Mouse (Mus musculus) kidney, embryonic 16.5 days (tissue): ENCODE measurements at regions not wholly inside any gene's neighbourhood (a gene's known extent, or its start where the extent isn't known, plus 50 kb on each side); places are given as distances from the start of the nearest gene placed in this dataset.
A peak's percentile ranks its signal among the peaks of the same experiment; 100 is the strongest.
"Not testable (repeated sequence)": the region's sequence is repeated elsewhere in the genome, so short reads cannot be mapped to it uniquely, and the experiment has no call there.

Experiments
- ATAC-seq: fragments of 200-750 bp; cut with Nextera tagmentation; 2 replicates; pipeline ENCODE4 v1.8.0; 2017; ENCODE audit warnings: moderate TSS enrichment; ENCODE audit not compliant: low FRiP score, low TSS enrichment
- H3K27ac ChIP-seq: fragments of 300-500 bp; sonication (generic); 2 replicates; pipeline ENCODE4 v1.5.1; 2014; ENCODE audit warnings: low read length
- H3K27me3 ChIP-seq: fragments of 300-500 bp; sonication (generic); 2 replicates; pipeline ENCODE4 v1.6.1; 2014; ENCODE audit warnings: low read length, control low read depth, mixed read lengths; ENCODE audit not compliant: insufficient read depth
- H3K36me3 ChIP-seq: fragments of 300-500 bp; sonication (generic); 2 replicates; pipeline ENCODE4 v1.6.1; 2014; ENCODE audit warnings: low read length, control low read depth, mixed read lengths; ENCODE audit not compliant: insufficient read depth
- H3K4me1 ChIP-seq: fragments of 300-500 bp; sonication (generic); 2 replicates; pipeline ENCODE4 v1.6.1; 2014; ENCODE audit warnings: low read length, control low read depth, mixed read lengths; ENCODE audit not compliant: insufficient read depth
- H3K4me2 ChIP-seq: fragments of 300-500 bp; sonication (generic); replicated peaks from 2 replicates; pipeline ENCODE4 v1.6.1; 2014; ENCODE audit warnings: low read depth, low read length
- H3K4me3 ChIP-seq: fragments of 300-500 bp; sonication (generic); 2 replicates; pipeline ENCODE4 v1.5.1; 2014; ENCODE audit warnings: mild to moderate bottlenecking, low read length
- H3K9ac ChIP-seq: fragments of 300-500 bp; sonication (generic); replicated peaks from 2 replicates; pipeline ENCODE4 v1.6.1; 2014; ENCODE audit warnings: low read length
- H3K9me3 ChIP-seq: fragments of 300-500 bp; sonication (generic); 2 replicates; pipeline ENCODE4 v1.6.1; 2016; ENCODE audit warnings: low read length, control low read depth
- WGBS: fragments of 180-500 bp; shearing (Covaris S2); extraction: QIAGEN DNeasy Blood & Tissue Kit; methylation state at CpG from one replicate; pipeline ENCODE4 v1.1.7; 2014; 5-methylcytosine and 5-hydroxymethylcytosine counted together

DNA sequence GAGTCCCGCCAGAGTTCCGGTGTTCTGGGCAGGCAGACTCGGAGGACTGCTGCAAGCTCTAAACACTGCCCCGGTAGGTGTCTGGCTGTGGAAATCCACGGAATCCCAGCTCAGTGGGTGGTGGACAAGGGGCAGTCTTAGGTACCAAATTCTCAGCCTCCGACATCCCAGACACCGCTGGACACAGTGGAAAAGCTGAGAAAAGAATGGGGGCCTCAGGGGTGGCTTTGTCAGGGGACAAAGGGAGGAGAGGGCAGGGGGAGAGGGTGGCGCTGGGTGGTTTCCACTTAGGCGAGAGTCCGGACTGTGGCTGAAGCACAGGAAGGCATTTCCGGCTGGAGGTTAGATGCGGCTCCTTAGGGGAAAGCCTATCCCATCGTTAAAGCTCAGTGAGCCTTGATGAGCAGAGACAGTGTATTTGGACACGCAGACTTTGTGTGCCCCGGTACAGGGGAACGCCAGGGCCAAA lies 217.5 kb upstream of the Zpld1 start:
- no peaks in the 10 kb centered on the region for H3K27me3 ChIP-seq
- ATAC-seq, result peak; percentile 61; the same call in 1 of the 2 replicates
- WGBS, result 50% methylated on average over 16 of the region's 16 CpGs
- H3K27ac ChIP-seq, result no peak overlapping the region
- 0 out of 2 replicates have a peak overlapping the region, but pooled peaks have one; percentile 6 for H3K4me2 ChIP-seq
- no peak overlapping the region for H3K9ac ChIP-seq
- no peak overlapping the region for H3K4me3 ChIP-seq
- H3K4me1 ChIP-seq, result no peaks in the 10 kb centered on the region
- H3K9me3 ChIP-seq, result no peaks in the 10 kb centered on the region
- H3K36me3 ChIP-seq, result no peaks in the 10 kb centered on the region

DNA sequence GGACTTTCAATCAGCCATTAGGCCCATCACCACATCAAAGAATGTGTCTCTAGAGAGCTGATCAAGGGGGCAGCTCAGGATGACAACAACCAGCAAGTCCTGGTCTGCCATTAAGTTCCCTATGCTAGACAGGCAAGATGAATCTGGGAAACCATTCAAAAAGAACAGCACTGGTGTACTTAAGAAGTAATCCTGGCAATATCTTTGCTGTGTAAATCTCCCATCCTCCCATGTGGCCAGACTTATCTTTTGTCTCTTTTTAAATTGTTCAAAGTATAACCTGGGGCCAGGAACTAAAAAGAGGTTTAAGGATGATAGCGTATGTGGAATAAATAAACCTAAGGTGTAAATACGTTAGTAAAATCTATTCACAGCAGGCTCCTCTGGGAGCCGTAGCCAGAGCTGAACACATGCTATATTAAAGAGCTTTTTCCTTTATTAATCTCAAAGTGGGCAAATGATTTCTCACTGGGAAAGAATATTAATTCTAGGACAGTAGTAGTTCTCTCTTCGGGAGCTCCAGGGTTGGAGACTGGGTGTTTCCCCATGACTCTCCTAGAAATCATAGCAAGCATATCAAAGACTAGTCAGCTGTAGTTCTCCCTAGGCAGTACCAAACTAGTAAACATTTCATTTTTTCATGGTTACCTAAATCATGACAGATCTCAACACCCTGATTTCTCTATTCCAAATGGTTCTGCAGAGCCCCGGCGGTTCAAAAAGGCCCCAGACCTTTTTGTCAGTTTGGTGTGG lies 216.8 kb upstream of the Zpld1 start:
- WGBS, result 86% methylated on average over 6 of the region's 6 CpGs
- no peak overlapping the region for H3K4me3 ChIP-seq
- H3K36me3 ChIP-seq, result no peaks in the 10 kb centered on the region
- H3K9ac ChIP-seq, result no peak overlapping the region
- no peak overlapping the region for H3K4me2 ChIP-seq
- no peaks in the 10 kb centered on the region for H3K9me3 ChIP-seq
- H3K4me1 ChIP-seq, result no peaks in the 10 kb centered on the region
- ATAC-seq, result no peak
- H3K27ac ChIP-seq, result no peak overlapping the region
- H3K27me3 ChIP-seq, result no peaks in the 10 kb centered on the region

DNA sequence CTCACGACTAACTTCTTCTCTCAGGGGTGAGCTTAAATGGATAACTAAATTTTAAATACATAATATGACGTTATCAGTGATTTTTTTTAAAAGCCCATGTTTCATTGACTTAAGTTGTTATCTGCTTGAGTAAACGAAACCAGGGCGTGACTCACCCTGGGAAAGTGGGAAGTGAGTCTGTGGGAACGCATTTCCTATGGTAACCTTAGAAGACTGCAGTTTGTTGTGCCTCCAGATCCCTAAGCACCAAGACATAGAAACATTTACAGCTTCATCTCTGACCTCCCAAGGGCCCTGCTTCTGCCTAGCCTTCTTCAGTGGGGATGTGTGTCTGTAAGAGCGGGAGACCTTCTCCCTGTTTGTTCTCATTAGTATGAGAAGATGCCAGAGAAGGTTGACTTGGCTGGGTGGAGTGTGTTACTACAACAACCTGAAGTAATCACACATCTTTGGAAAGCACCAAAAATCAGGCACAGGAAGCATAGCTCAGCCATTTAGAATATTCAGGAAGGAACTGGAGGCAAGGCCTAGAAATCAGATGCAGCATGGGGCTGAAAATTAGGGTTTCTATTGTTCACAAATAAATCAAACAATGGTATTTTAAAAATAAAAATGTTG lies 207.1 kb upstream of the Zpld1 start:
- no peaks in the 10 kb centered on the region for H3K27me3 ChIP-seq
- no peak overlapping the region for H3K9ac ChIP-seq
- H3K4me3 ChIP-seq, result no peak overlapping the region
- 39% methylated on average over 6 of the region's 6 CpGs for WGBS
- H3K27ac ChIP-seq, result no peak overlapping the region
- no peak overlapping the region for H3K4me2 ChIP-seq
- ATAC-seq, result peak; percentile 59; the same call in 1 of the 2 replicates
- H3K9me3 ChIP-seq, result no peaks in the 10 kb centered on the region
- H3K4me1 ChIP-seq, result no peaks in the 10 kb centered on the region
- no peaks in the 10 kb centered on the region for H3K36me3 ChIP-seq

DNA sequence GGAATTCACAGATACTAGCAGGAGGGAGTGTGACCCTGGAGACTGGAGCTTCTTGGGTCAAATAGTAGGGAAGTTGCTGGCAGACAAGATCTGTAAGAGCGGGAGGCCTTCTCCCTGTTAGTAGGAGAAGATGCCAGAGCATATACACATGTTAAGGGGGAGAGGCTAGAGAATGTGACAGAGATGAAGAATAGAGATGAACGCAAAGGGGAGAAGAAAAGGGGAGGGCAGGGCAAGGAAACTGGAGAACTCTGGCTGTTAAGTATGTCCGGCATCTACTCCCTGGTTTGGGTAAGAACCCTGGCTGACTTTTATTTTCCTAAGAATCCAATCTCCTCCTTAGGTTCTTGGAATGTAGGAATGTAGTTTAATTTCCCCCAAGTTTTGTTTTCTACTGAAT lies 206.5 kb upstream of the Zpld1 start:
- no peaks in the 10 kb centered on the region for H3K27me3 ChIP-seq
- ATAC-seq, result peak; percentile 65; the same call in 1 of the 2 replicates
- H3K4me2 ChIP-seq, result no peak overlapping the region
- no peaks in the 10 kb centered on the region for H3K36me3 ChIP-seq
- no peak overlapping the region for H3K9ac ChIP-seq
- 46% methylated on average over 3 of the region's 3 CpGs for WGBS
- H3K27ac ChIP-seq, result no peak overlapping the region
- H3K4me3 ChIP-seq, result no peak overlapping the region
- no peaks in the 10 kb centered on the region for H3K9me3 ChIP-seq
- no peaks in the 10 kb centered on the region for H3K4me1 ChIP-seq

DNA sequence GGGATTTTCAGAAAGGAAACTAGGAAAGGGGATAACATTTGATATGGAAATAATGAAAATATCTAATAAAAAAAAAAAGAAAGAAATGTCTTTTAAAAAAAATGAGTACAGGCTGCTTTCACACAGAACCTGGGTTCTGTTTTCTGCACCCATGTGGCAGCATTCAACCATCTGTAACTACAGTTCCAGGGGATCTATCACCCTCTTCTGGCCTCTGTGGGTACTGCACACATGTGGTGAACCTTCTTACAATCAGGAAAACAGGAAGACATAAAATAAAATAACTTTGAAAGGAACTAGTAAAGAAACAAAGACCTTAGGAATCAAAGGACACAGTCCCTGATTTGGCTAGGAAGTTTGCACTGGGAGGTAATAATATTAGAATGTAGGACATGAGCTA lies 205.5 kb upstream of the Zpld1 start:
- Histone ChIP-seq H3K36me3 (no peaks in the 10 kb centered on the region), H3K27me3 (no peaks in the 10 kb centered on the region), H3K9me3 (no peaks in the 10 kb centered on the region), H3K9ac (no peak overlapping the region), H3K27ac (no peak overlapping the region), H3K4me2 (no peak overlapping the region), H3K4me3 (no peak overlapping the region), H3K4me1 (no peaks in the 10 kb centered on the region)
- ATAC-seq, result no peak

DNA sequence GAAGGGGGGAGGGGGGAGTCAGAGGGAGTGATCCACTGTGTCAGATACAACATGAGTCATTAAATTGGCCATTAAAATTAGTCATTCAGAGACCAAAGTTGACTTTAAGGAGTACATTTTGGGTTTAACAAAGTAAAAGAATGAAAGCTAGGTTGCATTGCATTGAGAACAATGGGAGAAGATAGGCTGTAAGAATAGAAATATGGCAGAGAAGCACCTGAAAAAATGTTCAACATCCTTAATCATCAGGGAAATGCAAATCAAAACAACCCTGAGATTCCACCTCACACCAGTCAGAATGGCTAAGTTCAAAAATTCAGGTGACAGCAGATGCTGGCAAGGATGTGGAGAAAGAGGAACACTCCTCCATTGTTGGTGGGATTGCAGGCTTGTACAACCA lies 202.0 kb upstream of the Zpld1 start:
- not testable (repeated sequence) for H3K4me3 ChIP-seq, H3K4me2 ChIP-seq, H3K27ac ChIP-seq, H3K4me1 ChIP-seq, H3K9ac ChIP-seq, H3K9me3 ChIP-seq, ATAC-seq, H3K27me3 ChIP-seq, H3K36me3 ChIP-seq

DNA sequence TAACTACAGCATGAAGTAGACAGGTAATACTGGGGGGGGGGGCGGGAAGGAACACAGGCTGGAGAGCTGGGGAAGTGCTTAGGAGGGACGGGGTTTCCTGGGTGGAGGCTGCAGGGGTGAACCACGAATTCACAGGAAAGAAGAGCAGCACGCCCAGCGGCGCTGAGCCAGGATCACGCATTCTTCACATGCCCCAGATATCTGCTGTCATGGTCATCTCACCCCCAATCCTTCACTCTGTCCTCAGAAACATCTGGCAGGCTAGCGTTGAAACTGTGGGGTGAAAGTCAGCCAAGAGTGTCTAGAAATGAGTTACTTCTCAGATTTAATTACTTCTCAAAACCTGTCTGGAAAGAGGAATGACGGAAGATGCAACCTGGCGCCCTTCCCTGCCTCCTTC lies 197.3 kb upstream of the Zpld1 start:
- peaks cover 4% of the 10 kb centered on the region; the same call in 1 of the 2 replicates for H3K9me3 ChIP-seq
- H3K4me2 ChIP-seq, result no peak overlapping the region
- no peaks in the 10 kb centered on the region for H3K27me3 ChIP-seq
- H3K4me1 ChIP-seq, result no peaks in the 10 kb centered on the region
- no peak overlapping the region for H3K27ac ChIP-seq
- no peak overlapping the region for H3K4me3 ChIP-seq
- H3K9ac ChIP-seq, result no peak overlapping the region
- WGBS, result 69% methylated on average over 9 of the region's 10 CpGs
- H3K36me3 ChIP-seq, result no peaks in the 10 kb centered on the region
- no peak for ATAC-seq

DNA sequence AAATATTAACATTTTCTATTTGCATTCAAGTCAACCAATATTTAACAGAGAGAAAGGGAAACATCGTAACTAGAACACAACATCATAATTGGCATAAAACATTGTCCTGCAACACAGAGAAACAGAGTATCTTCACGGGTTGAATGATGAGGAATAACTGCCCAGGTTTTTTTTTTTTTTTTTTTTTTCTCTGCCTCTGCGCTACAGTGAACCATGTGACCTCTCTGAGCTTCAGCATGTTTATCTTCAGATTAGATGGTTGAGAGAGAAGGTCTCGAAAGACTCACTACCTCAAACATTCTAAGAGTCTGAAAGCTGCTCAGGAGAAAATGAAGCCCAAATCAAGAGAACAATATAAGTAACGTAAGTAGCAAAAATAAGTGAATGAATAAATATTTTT lies 196.4 kb upstream of the Zpld1 start:
- H3K27ac ChIP-seq, result no peak overlapping the region
- no peak for ATAC-seq
- no peak overlapping the region for H3K4me2 ChIP-seq
- H3K9me3 ChIP-seq, result peaks cover 4% of the 10 kb centered on the region; the same call in 1 of the 2 replicates
- H3K4me1 ChIP-seq, result no peaks in the 10 kb centered on the region
- H3K4me3 ChIP-seq, result no peak overlapping the region
- WGBS, result 69% methylated on average over 5 of the region's 5 CpGs
- no peaks in the 10 kb centered on the region for H3K27me3 ChIP-seq
- no peak overlapping the region for H3K9ac ChIP-seq
- no peaks in the 10 kb centered on the region for H3K36me3 ChIP-seq

DNA sequence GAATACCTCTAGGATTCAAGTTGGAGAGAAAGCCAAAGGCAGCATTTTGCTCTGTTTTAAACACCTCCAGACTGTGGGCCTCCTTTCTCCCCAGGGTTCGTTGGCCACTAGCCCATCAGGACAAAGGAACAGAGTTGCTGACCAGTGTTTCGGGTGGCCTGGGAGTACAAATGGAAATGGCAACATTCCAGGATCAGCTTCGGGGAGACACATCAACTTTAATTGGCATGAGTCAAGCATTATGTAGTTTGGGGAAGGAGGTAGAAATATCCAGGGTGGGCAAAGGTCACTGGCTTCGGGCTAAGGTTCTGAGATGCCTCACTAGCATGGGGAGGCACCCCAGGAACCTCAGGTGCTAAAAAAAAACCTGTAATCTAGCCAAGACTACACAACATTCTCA lies 194.3 kb upstream of the Zpld1 start:
- H3K9ac ChIP-seq, result no peak overlapping the region
- H3K36me3 ChIP-seq, result no peaks in the 10 kb centered on the region
- ATAC-seq, result no peak
- H3K27ac ChIP-seq, result no peak overlapping the region
- no peaks in the 10 kb centered on the region for H3K27me3 ChIP-seq
- H3K4me1 ChIP-seq, result no peaks in the 10 kb centered on the region
- H3K9me3 ChIP-seq, result peaks cover 4% of the 10 kb centered on the region; the same call in 1 of the 2 replicates
- 74% methylated on average over 4 of the region's 4 CpGs for WGBS
- no peak overlapping the region for H3K4me3 ChIP-seq
- H3K4me2 ChIP-seq, result no peak overlapping the region

DNA sequence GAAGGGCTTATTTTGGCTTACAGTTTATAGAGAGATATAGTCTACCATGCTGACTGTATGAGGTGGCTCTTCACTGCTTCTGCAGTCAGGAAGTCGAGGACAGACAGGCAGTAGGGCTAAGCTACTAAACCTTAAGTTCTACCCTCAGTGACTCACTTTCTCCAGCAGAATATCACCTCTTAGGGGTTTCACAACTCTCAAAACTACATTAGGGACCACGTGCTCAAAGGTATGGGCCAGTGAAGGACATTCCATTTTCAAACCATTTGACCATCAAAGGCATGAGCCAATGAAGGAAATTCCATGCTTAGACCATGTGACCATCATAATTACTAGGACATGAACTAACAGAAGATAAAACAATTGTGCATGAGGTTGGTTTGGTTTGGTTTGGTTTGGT lies 186.6 kb upstream of the Zpld1 start:
- Histone ChIP-seq H3K4me2 (no peak overlapping the region), H3K4me3 (no peak overlapping the region), H3K4me1 (0 out of 2 replicates have a peak, but pooled peaks cover 3% of the 10 kb centered on the region), H3K27me3 (no peaks in the 10 kb centered on the region), H3K36me3 (no peaks in the 10 kb centered on the region), H3K27ac (no peak overlapping the region), H3K9ac (no peak overlapping the region), H3K9me3 (no peaks in the 10 kb centered on the region)
- WGBS, result 81% methylated on average over 2 of the region's 2 CpGs
- ATAC-seq, result no peak
